Mouse (Mus musculus) layer of hippocampus, adult 9-11 months (tissue): ENCODE data around the gene Elk3.
"Not testable (repeated sequence)": the region's sequence is repeated elsewhere in the genome, so short reads cannot be mapped to it uniquely, and the experiment has no call there.

Experiments used
- DNase-seq: peaks from one replicate; pipeline ENCODE4 v3.0.0; 2022

Elk3 gene

GRCm38 (mm10) chr10:93310721-93311411 lies at the start of gene Elk3:
Elk3 (minus strand) TSS chr10:93311135.
- DNase-seq, result peak; percentile 36

GRCm38 (mm10) chr10:93360623-93361022 lies 49.7 kb upstream of the Elk3 start:
- no peak for DNase-seq

- not testable (repeated sequence) for DNase-seq
Observed at GRCm38 (mm10) chr10:93360190-93360589, 49.3 kb upstream of the Elk3 start.

- no peak for DNase-seq
Observed at GRCm38 (mm10) chr10:93359339-93359863, 48.5 kb upstream of the Elk3 start.

- no peak for DNase-seq
Observed at GRCm38 (mm10) chr10:93358878-93359277, 47.9 kb upstream of the Elk3 start.

- no peak for DNase-seq
Observed at GRCm38 (mm10) chr10:93357162-93357561, 46.2 kb upstream of the Elk3 start.

GRCm38 (mm10) chr10:93356122-93356521 lies 45.2 kb upstream of the Elk3 start:
- no peak for DNase-seq

GRCm38 (mm10) chr10:93355276-93355927 lies 44.5 kb upstream of the Elk3 start:
- DNase-seq, result no peak

GRCm38 (mm10) chr10:93353545-93354326 lies 42.8 kb upstream of the Elk3 start:
- no peak for DNase-seq

GRCm38 (mm10) chr10:93347918-93348505 lies 37.1 kb upstream of the Elk3 start:
- no peak for DNase-seq

- peak; percentile 8 for DNase-seq
Observed at GRCm38 (mm10) chr10:93347387-93347786, 36.5 kb upstream of the Elk3 start.

- no peak for DNase-seq
Observed at GRCm38 (mm10) chr10:93346208-93346936, 35.4 kb upstream of the Elk3 start.

GRCm38 (mm10) chr10:93345497-93345896 lies 34.6 kb upstream of the Elk3 start:
- DNase-seq, result no peak

- DNase-seq, result no peak
Observed at GRCm38 (mm10) chr10:93343469-93343868, 32.5 kb upstream of the Elk3 start.

GRCm38 (mm10) chr10:93342986-93343385 lies 32.1 kb upstream of the Elk3 start:
- DNase-seq, result no peak

GRCm38 (mm10) chr10:93338526-93338925 lies 27.6 kb upstream of the Elk3 start:
- DNase-seq, result no peak

GRCm38 (mm10) chr10:93336462-93336931 lies 25.6 kb upstream of the Elk3 start:
- no peak for DNase-seq

GRCm38 (mm10) chr10:93335828-93336461 lies 25.0 kb upstream of the Elk3 start:
- no peak for DNase-seq

GRCm38 (mm10) chr10:93335001-93335400 lies 24.1 kb upstream of the Elk3 start:
- no peak for DNase-seq

GRCm38 (mm10) chr10:93333239-93333638 lies 22.3 kb upstream of the Elk3 start:
- DNase-seq, result no peak

- no peak for DNase-seq
Observed at GRCm38 (mm10) chr10:93332261-93332809, 21.4 kb upstream of the Elk3 start.
